25 mouse cellular contexts compared by ENCODE assay signal in genomic region chr19:20543816-20544215, GRCm38 (mm10). TPM values are rescaled to one million over a fixed set of nuclear protein-coding genes. Genes with fewer than 3 reads are reported as not detected.
"Had no signal": no experiment of that assay in that cellular context is flagged by ENCODE, and none has a peak within 500 bp of the region (broad histone marks: within the 10 kb centered on the region; RNA-seq: fewer than 3 reads in every experiment).

No protein-coding gene starts in this region.

- H3K4me1 ChIP-seq: heart, embryonic 10.5 days; heart, embryonic 12.5 days; hindbrain, embryonic 13.5 days; hindbrain, embryonic 15.5 days; intestine, embryonic 15.5 days; kidney, embryonic 15.5 days; limb, embryonic 10.5 days; limb, embryonic 12.5 days; liver, embryonic 13.5 days; liver, embryonic 15.5 days had no signal

- H3K36me3 ChIP-seq: heart, embryonic 10.5 days; heart, embryonic 12.5 days; hindbrain, embryonic 13.5 days; hindbrain, embryonic 15.5 days; intestine, embryonic 15.5 days; kidney, embryonic 15.5 days; limb, embryonic 10.5 days; limb, embryonic 12.5 days; liver, embryonic 13.5 days; liver, embryonic 15.5 days had no signal

- H3K9ac ChIP-seq: heart, embryonic 12.5 days; hindbrain, embryonic 13.5 days; hindbrain, embryonic 15.5 days; intestine, embryonic 15.5 days; kidney, embryonic 15.5 days; limb, embryonic 12.5 days; liver, embryonic 13.5 days; liver, embryonic 15.5 days had no signal

- DNase-seq: gastrocnemius, postnatal 14 days; gastrocnemius, postnatal 36 days; heart, adult 18-20 months; heart, postnatal 10 days; kidney, adult 18-20 months; kidney, adult 9 months; kidney, postnatal 10 days; kidney, postnatal 25 days; kidney, postnatal 4 days; liver; liver, embryonic 13.5 days had no signal

- H3K4me2 ChIP-seq: heart, embryonic 12.5 days; hindbrain, embryonic 13.5 days; hindbrain, embryonic 15.5 days; intestine, embryonic 15.5 days; kidney, embryonic 15.5 days; limb, embryonic 12.5 days; liver, embryonic 11.5 days; liver, embryonic 13.5 days; liver, embryonic 15.5 days had no signal

- H3K4me3 ChIP-seq: heart, embryonic 10.5 days; heart, embryonic 12.5 days; hindbrain, embryonic 13.5 days; hindbrain, embryonic 15.5 days; intestine, embryonic 15.5 days; kidney, embryonic 15.5 days; layer of hippocampus, adult 2 months; limb, embryonic 10.5 days; limb, embryonic 12.5 days; liver, embryonic 13.5 days; liver, embryonic 15.5 days had no signal

- ATAC-seq: hindbrain, postnatal 0 days; inflammation-experienced regulatory T-cells, adult 6 months; intestine, embryonic 15.5 days; intestine, postnatal 0 days had no signal

- H3K27me3 ChIP-seq: heart, embryonic 12.5 days; hindbrain, embryonic 13.5 days; hindbrain, embryonic 15.5 days; intestine, embryonic 15.5 days; kidney, embryonic 15.5 days; limb, embryonic 12.5 days; liver, embryonic 13.5 days; liver, embryonic 15.5 days had no signal

- H3K27ac ChIP-seq: heart, embryonic 10.5 days; hindbrain, embryonic 13.5 days; hindbrain, embryonic 15.5 days; hindbrain, postnatal 0 days; intestine, embryonic 15.5 days; kidney, embryonic 15.5 days; layer of hippocampus, adult 2 months; limb, embryonic 10.5 days; limb, embryonic 12.5 days; liver, embryonic 13.5 days; liver, embryonic 15.5 days had no signal

- H3K9me3 ChIP-seq: heart, embryonic 10.5 days; heart, embryonic 12.5 days; hindbrain, embryonic 13.5 days; hindbrain, embryonic 15.5 days; intestine, embryonic 15.5 days; kidney, embryonic 15.5 days; limb, embryonic 10.5 days; limb, embryonic 12.5 days; liver, embryonic 13.5 days; liver, embryonic 15.5 days had no signal

RNA-seq across cellular contexts. Expression of gene Aldh1a1, which starts 51.3 kb away (rescaled TPM):
- polyA plus RNA-seq: inflammation-experienced regulatory T-cells, adult 6 months; limb, embryonic 12.5 days had no signal
